Mouse (Mus musculus) limb, embryonic 14.5 days (tissue): ENCODE data around the gene Spag6. TPM values are rescaled to one million over a fixed set of nuclear protein-coding genes. Genes with fewer than 3 reads are reported as not detected.

Experiments used
- ATAC-seq: fragments of 200-750 bp; cut with Nextera tagmentation; 2 replicates; pipeline ENCODE4 v1.8.0; 2017; ENCODE audit warnings: low read depth, moderate number of reproducible peaks, moderate TSS enrichment; ENCODE audit not compliant: low FRiP score
- DNase-seq: peaks from one replicate; pipeline ENCODE4 v3.0.0-alpha.2; 2015; ENCODE audit warnings: low spot score
- H3K27ac ChIP-seq: fragments of 300-500 bp; sonication (generic); replicated peaks from 2 replicates; pipeline ENCODE4 v1.5.1; 2014; ENCODE audit warnings: low read depth, mild to moderate bottlenecking, low read length, moderate library complexity, mixed read lengths
- H3K27me3 ChIP-seq: fragments of 300-500 bp; sonication (generic); 2 replicates; pipeline ENCODE4 v1.6.1; 2014; ENCODE audit warnings: low read length, mixed read lengths; ENCODE audit not compliant: control insufficient read depth, insufficient read depth
- H3K36me3 ChIP-seq: fragments of 300-500 bp; sonication (generic); 2 replicates; pipeline ENCODE4 v1.6.1; 2014; ENCODE audit warnings: mild to moderate bottlenecking, low read length, moderate library complexity, mixed read lengths; ENCODE audit not compliant: control insufficient read depth, insufficient read depth
- H3K4me1 ChIP-seq: fragments of 300-500 bp; sonication (generic); 2 replicates; pipeline ENCODE4 v1.6.1; 2014; ENCODE audit warnings: antibody characterized with exemption, low read length, mixed read lengths; ENCODE audit not compliant: control insufficient read depth, insufficient read depth
- H3K4me2 ChIP-seq: fragments of 300-500 bp; sonication (generic); replicated peaks from 2 replicates; pipeline ENCODE4 v1.6.1; 2014; ENCODE audit warnings: low read depth, mild to moderate bottlenecking, low read length, moderate library complexity; ENCODE audit not compliant: severe bottlenecking
- H3K4me3 ChIP-seq: fragments of 300-500 bp; sonication (generic); replicated peaks from 2 replicates; pipeline ENCODE4 v1.5.1; 2014; ENCODE audit warnings: low read length
- H3K9ac ChIP-seq: fragments of 300-500 bp; sonication (generic); 2 replicates; pipeline ENCODE4 v1.6.1; 2014; ENCODE audit warnings: mild to moderate bottlenecking, low read depth, low read length, moderate library complexity; ENCODE audit not compliant: severe bottlenecking
- H3K9me3 ChIP-seq: fragments of 300-500 bp; sonication (generic); 2 replicates; pipeline ENCODE4 v1.6.1; 2016; ENCODE audit warnings: low read length; ENCODE audit not compliant: control insufficient read depth
- POLR2A ChIP-seq: fragments of 200-500 bp; IDR thresholded peaks from 2 replicates; pipeline ENCODE4 v1.8.0; 2012; ENCODE audit warnings: inconsistent platforms, mild to moderate bottlenecking, moderate library complexity, borderline replicate concordance; ENCODE audit not compliant: insufficient read depth, insufficient read length; ENCODE audit errors: extremely low read depth
- WGBS: fragments of 180-500 bp; shearing (Covaris S2); extraction: QIAGEN DNeasy Blood & Tissue Kit; methylation state at CpG from one replicate; pipeline ENCODE4 v1.1.7; 2014; 5-methylcytosine and 5-hydroxymethylcytosine counted together
- polyA plus RNA-seq, 2 experiments: library from polyadenylated mRNA; depleted of rRNA in 1 of 2; stranded (reverse) in 1 of 2; unstranded in 1 of 2; fragments of >200 nt; fragmentation: Nextera tagmentation in 1 of 2; extraction: Ambion mirVana in 1 of 2; gene quantifications; 2 replicates each; pipeline versions ENCODE4 v1.2.1 to v1.2.3; 2012 to 2014

Gene Spag6
- polyA plus RNA-seq, 2 experiments = 0.48 TPM; not detected in 1

GRCm38 (mm10) chr2:18680961-18681360 lies 12.9 kb upstream of the Spag6 start:
- Histone ChIP-seq H3K27me3 (peaks cover 22% of the 10 kb centered on the region), H3K9me3 (no peaks in the 10 kb centered on the region)
- ATAC-seq = no peak

GRCm38 (mm10) chr2:18684062-18684461 lies 9.8 kb upstream of the Spag6 start:
- Histone ChIP-seq H3K9ac (no peak overlapping the region), H3K4me2 (no peak overlapping the region), H3K27me3 (peaks cover 48% of the 10 kb centered on the region), H3K4me3 (no peak overlapping the region), H3K9me3 (no peaks in the 10 kb centered on the region), H3K27ac (no peak overlapping the region), H3K4me1 (peaks cover 8% of the 10 kb centered on the region), H3K36me3 (peaks cover 15% of the 10 kb centered on the region)
- ATAC-seq (no peak), DNase-seq (no peak)
- no peak for TF ChIP-seq POLR2A
- WGBS = 58% methylated on average over 5 of the region's 5 CpGs

More at GRCm38 (mm10) chr2:18680961-18681360, 12.9 kb upstream of the Spag6 start:
- no peak overlapping the region for H3K27ac ChIP-seq
- no peak for TF ChIP-seq POLR2A
- peaks cover 15% of the 10 kb centered on the region for H3K36me3 ChIP-seq
- DNase-seq = no peak
- H3K4me3 ChIP-seq = peak overlapping the region; percentile 35
- H3K4me2 ChIP-seq = peak overlapping the region; percentile 70
- H3K4me1 ChIP-seq = peaks cover 14% of the 10 kb centered on the region
- no peak overlapping the region for H3K9ac ChIP-seq
- 2% methylated on average over 29 of the region's 29 CpGs for WGBS

DNA sequence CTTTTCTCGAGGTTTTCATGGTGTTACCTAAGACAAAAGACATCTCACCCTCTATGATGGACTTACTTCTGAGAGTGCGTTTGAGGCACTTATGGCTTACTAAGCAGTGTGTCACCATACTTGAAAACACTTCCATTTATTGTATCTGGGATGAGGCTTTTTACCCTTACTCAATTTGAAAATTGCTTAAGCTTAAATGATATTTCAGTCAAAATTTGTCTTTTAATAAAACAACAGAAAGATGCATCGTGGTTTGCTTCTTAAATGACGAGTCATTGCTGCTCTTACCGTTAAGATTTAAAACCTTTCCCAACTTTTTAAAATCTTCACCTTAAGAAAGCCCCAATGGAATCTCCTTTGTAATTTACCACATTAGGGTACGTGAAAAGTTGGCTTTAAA lies 7.4 kb upstream of the Spag6 start:
- no peak for DNase-seq
- Histone ChIP-seq H3K4me3 (no peak overlapping the region), H3K27me3 (peaks cover 56% of the 10 kb centered on the region), H3K4me2 (no peak overlapping the region), H3K9ac (no peak overlapping the region), H3K27ac (no peak overlapping the region), H3K4me1 (peaks cover 12% of the 10 kb centered on the region; the same call in 1 of the 2 replicates), H3K9me3 (no peaks in the 10 kb centered on the region), H3K36me3 (peaks cover 15% of the 10 kb centered on the region)
- ATAC-seq = no peak
- 46% methylated on average over 6 of the region's 6 CpGs for WGBS
- TF ChIP-seq POLR2A = no peak

GRCm38 (mm10) chr2:18686826-18687519 lies 6.9 kb upstream of the Spag6 start:
- Histone ChIP-seq H3K36me3 (peaks cover 15% of the 10 kb centered on the region), H3K4me1 (peaks cover 12% of the 10 kb centered on the region; the same call in 1 of the 2 replicates), H3K27ac (no peak overlapping the region), H3K9me3 (no peaks in the 10 kb centered on the region), H3K4me2 (no peak overlapping the region), H3K4me3 (no peak overlapping the region), H3K9ac (no peak overlapping the region), H3K27me3 (peaks cover 61% of the 10 kb centered on the region)
- DNase-seq (no peak), ATAC-seq (no peak)
- WGBS = 29% methylated on average over 8 of the region's 8 CpGs
- no peak for TF ChIP-seq POLR2A

DNA sequence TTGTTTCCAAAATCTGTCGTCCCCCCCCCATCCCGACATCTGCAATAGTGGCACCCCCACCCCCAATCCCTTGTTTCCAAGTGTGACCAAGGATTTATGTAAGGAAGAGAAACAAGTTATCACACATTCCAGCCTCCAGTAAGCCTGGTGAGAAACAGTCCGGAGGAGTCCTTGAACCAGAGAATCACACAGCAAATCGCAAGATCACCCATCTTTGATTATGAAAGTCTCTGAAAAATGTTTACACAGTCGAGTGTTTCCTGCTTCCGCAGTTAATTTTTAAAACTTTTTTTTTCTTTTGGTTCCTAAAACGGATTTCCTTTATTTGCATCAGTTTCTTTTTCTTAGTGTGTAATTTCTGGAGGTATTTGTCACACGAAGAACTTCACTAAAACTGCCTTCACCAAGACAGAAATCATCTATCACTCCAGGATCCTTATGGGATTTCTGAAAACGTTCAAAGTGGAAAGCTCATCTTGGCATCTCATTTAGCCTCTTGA lies 6.1 kb upstream of the Spag6 start:
- H3K9ac ChIP-seq = no peak overlapping the region
- ATAC-seq = no peak

More for the DNA sequence above, 6.1 kb upstream of the Spag6 start:
- 4% methylated on average over 9 of the region's 9 CpGs for WGBS
- no peak for DNase-seq
- peaks cover 12% of the 10 kb centered on the region for H3K36me3 ChIP-seq
- H3K27ac ChIP-seq = no peak overlapping the region
- peaks cover 12% of the 10 kb centered on the region; the same call in 1 of the 2 replicates for H3K4me1 ChIP-seq
- no peak overlapping the region for H3K4me2 ChIP-seq
- no peak overlapping the region for H3K4me3 ChIP-seq
- H3K9me3 ChIP-seq = no peaks in the 10 kb centered on the region
- TF ChIP-seq POLR2A = no peak
- peaks cover 69% of the 10 kb centered on the region for H3K27me3 ChIP-seq
